Mouse (Mus musculus) liver, postnatal 0 days (tissue): ENCODE measurements at regions not wholly inside any gene's neighbourhood (a gene's known extent, or its start where the extent isn't known, plus 50 kb on each side); places are given as distances from the start of the nearest gene placed in this dataset.

Source experiments
- ATAC-seq: fragments of 200-750 bp; cut with Nextera tagmentation; 2 replicates; pipeline ENCODE4 v1.8.0; 2017; ENCODE audit warnings: mild to moderate bottlenecking, moderate library complexity
- DNase-seq: peaks from one replicate; pipeline ENCODE4 v3.0.0-alpha.2; 2016
- H3K27ac ChIP-seq: fragments of 300-500 bp; sonication (generic); 2 replicates; pipeline ENCODE4 v1.5.1; 2014; ENCODE audit warnings: antibody characterized with exemption, moderate library complexity, mild to moderate bottlenecking, low read depth
- H3K27me3 ChIP-seq: fragments of 300-500 bp; sonication (generic); 2 replicates; pipeline ENCODE4 v1.6.1; 2014; ENCODE audit warnings: low read length, control low read depth, mixed read lengths; ENCODE audit not compliant: insufficient read depth
- H3K36me3 ChIP-seq: fragments of 300-500 bp; sonication (generic); replicated peaks from 2 replicates; pipeline ENCODE4 v1.6.1; 2014; ENCODE audit warnings: mild to moderate bottlenecking, control low read depth, low read length, moderate library complexity, mixed read lengths; ENCODE audit not compliant: insufficient read depth
- H3K4me1 ChIP-seq: fragments of 300-500 bp; sonication (generic); 2 replicates; pipeline ENCODE4 v1.6.1; 2014; ENCODE audit warnings: antibody characterized with exemption, mild to moderate bottlenecking, control low read depth; ENCODE audit not compliant: insufficient read depth
- H3K4me2 ChIP-seq: fragments of 300-500 bp; sonication (generic); 2 replicates; pipeline ENCODE4 v1.6.1; 2014; ENCODE audit warnings: low read depth, mild to moderate bottlenecking, low read length, moderate library complexity, mixed read lengths
- H3K4me3 ChIP-seq: fragments of 300-500 bp; sonication (generic); 2 replicates; pipeline ENCODE4 v1.5.1; 2014; ENCODE audit warnings: low read depth, low read length
- H3K9ac ChIP-seq: fragments of 300-500 bp; sonication (generic); replicated peaks from 2 replicates; pipeline ENCODE4 v1.6.1; 2014; ENCODE audit warnings: mild to moderate bottlenecking, moderate library complexity
- H3K9me3 ChIP-seq: fragments of 300-500 bp; sonication (generic); 2 replicates; pipeline ENCODE4 v1.6.1; 2016; ENCODE audit warnings: mild to moderate bottlenecking, control low read depth, low read length, mixed read lengths
- CTCF ChIP-seq: sonication (generic); IDR thresholded peaks from 2 replicates; pipeline ENCODE4 v1.5.1; 2016; ENCODE audit warnings: antibody characterized with exemption, low read depth
- EP300 ChIP-seq: IDR thresholded peaks from 2 replicates; pipeline ENCODE4 v1.6.1; 2016; ENCODE audit warnings: antibody characterized with exemption, low read depth, mild to moderate bottlenecking
- WGBS: fragments of 180-500 bp; shearing (Covaris S2); extraction: QIAGEN DNeasy Blood & Tissue Kit; methylation state at CpG from one replicate; pipeline ENCODE4 v1.1.7; 2014; ENCODE audit not compliant: insufficient replicate concordance; 5-methylcytosine and 5-hydroxymethylcytosine counted together

GRCm38 (mm10) chr14:76618331-76619037 lies 61.8 kb upstream of the Serp2 start:
- H3K27me3 ChIP-seq: no peaks in the 10 kb centered on the region
- H3K27ac ChIP-seq: no peak overlapping the region
- 64% methylated on average over 14 of the region's 14 CpGs for WGBS
- no peaks in the 10 kb centered on the region for H3K36me3 ChIP-seq
- DNase-seq: no peak
- no peak overlapping the region for H3K4me2 ChIP-seq
- H3K4me3 ChIP-seq: no peak overlapping the region
- no peaks in the 10 kb centered on the region for H3K9me3 ChIP-seq
- TF ChIP-seq CTCF (no peak), EP300 (no peak)
- ATAC-seq: no peak
- H3K9ac ChIP-seq: no peak overlapping the region
- H3K4me1 ChIP-seq: peaks cover 21% of the 10 kb centered on the region

DNA sequence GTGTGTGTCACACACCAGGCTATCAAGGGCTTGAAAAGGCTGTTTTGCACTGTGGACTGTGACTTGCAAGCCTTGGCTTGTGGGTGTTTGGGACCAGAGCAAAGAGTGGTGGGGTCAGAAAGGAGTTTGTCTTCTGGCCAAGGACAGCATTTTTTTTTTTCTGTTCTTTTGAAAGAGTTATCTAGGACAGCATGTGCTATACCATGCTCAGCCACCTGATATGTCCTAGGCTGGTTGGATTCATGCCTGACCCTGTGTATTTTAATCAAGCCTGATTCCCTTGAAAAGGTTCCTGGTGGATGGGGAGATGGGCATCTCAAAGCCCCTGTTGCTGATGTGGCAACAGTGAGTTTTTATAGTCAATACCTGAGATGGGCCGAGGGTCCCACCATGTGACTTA lies 61.2 kb upstream of the Serp2 start:
- Histone ChIP-seq H3K4me2 (no peak overlapping the region), H3K9me3 (no peaks in the 10 kb centered on the region), H3K27ac (no peak overlapping the region), H3K9ac (no peak overlapping the region), H3K36me3 (no peaks in the 10 kb centered on the region), H3K4me3 (no peak overlapping the region), H3K4me1 (peaks cover 15% of the 10 kb centered on the region), H3K27me3 (no peaks in the 10 kb centered on the region)
- TF ChIP-seq EP300: no peak
- no peak for TF ChIP-seq CTCF
- DNase-seq: no peak
- ATAC-seq: no peak
- WGBS: 82% methylated on average over 1 of the region's 1 CpGs

DNA sequence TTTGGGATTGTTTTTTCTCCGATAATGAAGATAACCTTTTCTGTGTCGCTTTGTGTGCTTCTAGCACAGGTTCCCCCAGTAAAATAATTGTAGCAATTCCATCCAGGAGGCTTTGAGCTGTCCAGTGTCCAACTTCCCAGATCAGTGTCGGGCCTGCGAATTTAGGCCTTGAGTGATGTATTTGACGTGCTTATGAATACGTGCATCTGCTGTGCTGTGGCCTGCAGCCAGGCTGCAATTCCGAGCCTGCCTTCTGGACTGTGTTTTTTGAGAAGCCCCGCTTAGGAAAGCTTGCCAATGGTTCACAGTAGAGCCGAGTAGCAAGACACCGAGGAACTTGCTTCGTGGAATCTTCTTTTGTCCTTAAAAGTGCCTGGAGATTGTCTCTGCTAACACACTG lies 60.8 kb upstream of the Serp2 start:
- Histone ChIP-seq H3K27ac (no peak overlapping the region), H3K27me3 (no peaks in the 10 kb centered on the region), H3K4me3 (no peak overlapping the region), H3K9me3 (no peaks in the 10 kb centered on the region), H3K4me2 (no peak overlapping the region), H3K4me1 (peaks cover 15% of the 10 kb centered on the region), H3K36me3 (no peaks in the 10 kb centered on the region), H3K9ac (no peak overlapping the region)
- no peak for DNase-seq
- 84% methylated on average over 11 of the region's 11 CpGs for WGBS
- no peak for ATAC-seq
- TF ChIP-seq EP300 (no peak), CTCF (no peak)

DNA sequence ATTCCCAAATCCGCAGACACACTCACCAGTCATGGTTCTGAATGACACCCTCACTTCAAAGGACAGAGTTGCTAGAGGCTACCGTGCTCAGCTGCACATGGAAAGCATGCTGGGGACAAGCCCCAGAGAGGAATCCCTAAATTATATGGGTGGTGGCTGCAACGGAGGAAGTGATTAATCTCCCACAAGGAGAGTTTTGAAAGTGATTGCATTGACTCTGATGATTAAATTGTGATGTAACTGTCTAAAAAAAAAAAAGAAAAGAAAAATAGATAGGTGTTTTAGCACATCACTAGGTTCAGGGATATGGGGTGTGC lies 59.6 kb upstream of the Serp2 start:
- no peak for ATAC-seq
- peaks cover 15% of the 10 kb centered on the region for H3K4me1 ChIP-seq
- H3K9me3 ChIP-seq: no peaks in the 10 kb centered on the region
- WGBS: 51% methylated on average over 3 of the region's 3 CpGs
- H3K36me3 ChIP-seq: no peaks in the 10 kb centered on the region
- no peak for TF ChIP-seq EP300
- no peak for TF ChIP-seq CTCF
- DNase-seq: no peak
- H3K27ac ChIP-seq: no peak overlapping the region
- H3K4me3 ChIP-seq: no peak overlapping the region
- no peak overlapping the region for H3K9ac ChIP-seq
- H3K4me2 ChIP-seq: no peak overlapping the region
- H3K27me3 ChIP-seq: no peaks in the 10 kb centered on the region

- H3K36me3 ChIP-seq: no peaks in the 10 kb centered on the region
- no peak for TF ChIP-seq CTCF
- no peak for TF ChIP-seq EP300
- H3K9me3 ChIP-seq: no peaks in the 10 kb centered on the region
- H3K4me2 ChIP-seq: no peak overlapping the region
- H3K4me1 ChIP-seq: peaks cover 21% of the 10 kb centered on the region
- H3K27ac ChIP-seq: peak overlapping the region; percentile 63
- peak; percentile 23; the same call in 1 of the 2 replicates for ATAC-seq
- H3K4me3 ChIP-seq: no peak overlapping the region
- no peak for DNase-seq
- no peak overlapping the region for H3K9ac ChIP-seq
- 55% methylated on average over 8 of the region's 8 CpGs for WGBS
- H3K27me3 ChIP-seq: no peaks in the 10 kb centered on the region
Measured at GRCm38 (mm10) chr14:76615603-76616366, 59.1 kb upstream of the Serp2 start.

- no peaks in the 10 kb centered on the region for H3K27me3 ChIP-seq
- H3K4me1 ChIP-seq: peaks cover 25% of the 10 kb centered on the region
- no peak overlapping the region for H3K4me2 ChIP-seq
- WGBS: 55% methylated on average over 11 of the region's 11 CpGs
- H3K9me3 ChIP-seq: no peaks in the 10 kb centered on the region
- no peak for DNase-seq
- peak; percentile 89 for ATAC-seq
- H3K4me3 ChIP-seq: no peak overlapping the region
- TF ChIP-seq CTCF (no peak), EP300 (no peak)
- no peaks in the 10 kb centered on the region for H3K36me3 ChIP-seq
- no peak overlapping the region for H3K9ac ChIP-seq
- H3K27ac ChIP-seq: peak overlapping the region; percentile 63
Measured at GRCm38 (mm10) chr14:76615182-76615581, 58.5 kb upstream of the Serp2 start.
